Mouse (Mus musculus): Measurements from ENCODE around the gene Cntnap4. TPM values are rescaled to one million over a fixed set of nuclear protein-coding genes. Genes with fewer than 3 reads are reported as not detected.

The Cntnap4 gene
- 0.21 and 0.23 TPM in 2 replicates for polyA plus RNA-seq (2015; fragmentation: Nextera tagmentation; extraction: Ambion mirVana)

DNA sequence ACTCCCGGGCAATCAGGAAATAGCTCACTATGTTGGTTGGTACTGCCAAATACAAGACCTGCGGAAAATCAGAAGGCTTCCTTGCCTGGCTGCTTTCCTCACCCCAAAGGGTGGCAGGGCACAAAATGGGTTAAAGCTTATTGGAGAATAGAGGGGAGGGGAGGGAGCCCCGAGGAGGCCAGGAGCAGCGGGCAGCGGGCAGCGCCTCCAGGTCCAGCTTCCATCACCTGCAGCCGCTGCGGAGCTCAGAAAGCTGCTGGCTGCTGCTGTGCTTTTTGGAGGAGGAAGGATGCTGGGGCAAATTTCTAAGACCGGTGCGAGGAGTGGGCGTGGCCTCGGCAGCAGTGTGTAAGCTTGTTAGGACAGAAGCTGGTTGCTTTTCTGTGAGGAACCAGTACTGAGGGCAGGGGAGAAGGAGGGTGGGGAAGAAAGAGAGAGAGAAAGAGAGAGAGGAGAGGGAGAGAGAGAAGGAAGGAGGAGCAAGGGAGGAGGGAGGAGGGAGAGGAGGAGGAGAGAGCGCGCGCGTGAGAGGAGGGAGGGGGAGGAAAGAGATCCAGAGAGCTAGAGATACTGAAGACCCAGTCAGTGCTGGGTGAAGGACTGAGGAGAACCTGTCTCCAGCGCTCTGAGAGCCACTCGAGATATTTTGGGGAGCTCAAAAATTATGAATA lies at the start of gene Cntnap4:
TSS of gene Cntnap4 (plus strand) at position 573 of the 671 bp plus-strand sequence.
- no peaks in the 10 kb centered on the region for H3K4me1 ChIP-seq (replicated peaks; ENCODE audit: control insufficient read depth, insufficient read depth)
- ATAC-seq (ENCODE audit: low FRiP score, low TSS enrichment) (no peak), DNase-seq (ENCODE audit: low spot score) (peak; percentile 15)
- H3K4me2 ChIP-seq (replicated peaks; ENCODE audit: low read depth) = peak within 1 kb of the TSS; percentile 35
- H3K9me3 ChIP-seq (ENCODE audit: control insufficient read depth, low read length) = no peaks in the 10 kb centered on the region
- no peak for TF ChIP-seq EP300 (optimal IDR thresholded peaks at IDR 0.05)
- H3K27me3 ChIP-seq (ENCODE audit: control insufficient read depth, insufficient read depth, low read length) = peaks cover 2% of the 10 kb centered on the region; the same call in 1 of the 2 replicates
- no peak within 1 kb of the TSS for H3K27ac ChIP-seq (replicated peaks)
- no peaks in the 10 kb centered on the region for H3K36me3 ChIP-seq (ENCODE audit: control insufficient read depth, insufficient read depth, low read length)
- peak within 1 kb of the TSS; percentile 18 for H3K4me3 ChIP-seq (ENCODE audit: low read depth, low read length)
- H3K9ac ChIP-seq (ENCODE audit: low read length) = no peak within 1 kb of the TSS
- 3% methylated on average over 18 of the region's 18 CpGs for WGBS

DNA sequence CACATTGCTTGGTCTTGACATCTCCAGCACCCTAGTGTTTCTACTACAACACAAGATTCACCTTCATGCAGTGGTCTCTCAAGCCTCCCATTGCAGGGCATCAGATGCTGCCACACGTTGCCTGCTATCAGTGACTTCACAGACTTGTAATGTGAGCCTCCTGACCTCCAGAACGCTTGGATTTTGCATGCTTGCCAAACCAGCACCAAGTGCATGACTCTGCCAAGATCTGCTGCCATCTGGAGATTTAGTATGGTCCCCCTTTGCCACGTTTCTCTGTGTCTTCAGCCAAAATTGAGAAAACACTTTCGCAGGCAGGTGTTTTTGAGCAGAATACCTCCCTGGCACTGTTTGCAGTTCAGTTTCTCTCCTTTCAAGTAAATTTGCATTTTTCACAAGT lies 12.5 kb upstream of the Cntnap4 start:
- no peak for TF ChIP-seq EP300 (optimal IDR thresholded peaks at IDR 0.05)
- no peak for TF ChIP-seq CTCF (IDR thresholded peaks at IDR 0.05; ENCODE audit: low read depth)

DNA sequence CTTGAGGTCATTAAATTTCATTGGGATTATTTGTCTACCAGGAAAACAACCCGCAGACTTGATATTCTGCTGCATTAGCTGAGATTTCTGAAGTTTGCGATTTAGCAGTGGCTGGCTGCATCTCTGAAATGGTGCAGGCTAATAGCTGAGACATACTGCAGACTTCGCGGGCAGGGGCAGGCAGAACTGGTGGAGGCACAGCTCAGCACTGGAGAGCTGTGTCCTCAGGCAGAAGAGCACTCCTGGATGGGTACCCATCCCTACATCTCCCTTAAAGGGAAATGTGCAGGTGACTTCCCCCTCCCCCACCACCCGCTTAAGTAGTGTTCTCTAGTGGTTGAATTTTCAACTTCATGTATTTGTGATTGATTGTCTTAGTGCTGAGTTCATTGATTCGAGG lies 698 bp downstream of the Cntnap4 start:
- 8% methylated on average over 6 of the region's 6 CpGs for WGBS
- H3K27me3 ChIP-seq (ENCODE audit: control insufficient read depth, insufficient read depth, low read length) = peaks cover 2% of the 10 kb centered on the region; the same call in 1 of the 2 replicates

More for the DNA sequence above, 12.5 kb upstream of the Cntnap4 start:
- Histone ChIP-seq H3K4me3 (ENCODE audit: low read depth, low read length) (no peak overlapping the region), H3K27ac (replicated peaks) (no peak overlapping the region), H3K4me1 (replicated peaks; ENCODE audit: control insufficient read depth, insufficient read depth) (no peaks in the 10 kb centered on the region), H3K36me3 (ENCODE audit: control insufficient read depth, insufficient read depth, low read length) (no peaks in the 10 kb centered on the region), H3K4me2 (replicated peaks; ENCODE audit: low read depth) (no peak overlapping the region), H3K9me3 (ENCODE audit: control insufficient read depth, low read length) (no peaks in the 10 kb centered on the region), H3K9ac (ENCODE audit: low read length) (no peak overlapping the region), H3K27me3 (ENCODE audit: control insufficient read depth, insufficient read depth, low read length) (no peaks in the 10 kb centered on the region)
- 38% methylated on average over 4 of the region's 4 CpGs for WGBS
- ATAC-seq (ENCODE audit: low FRiP score, low TSS enrichment) (no peak), DNase-seq (ENCODE audit: low spot score) (no peak)

DNA sequence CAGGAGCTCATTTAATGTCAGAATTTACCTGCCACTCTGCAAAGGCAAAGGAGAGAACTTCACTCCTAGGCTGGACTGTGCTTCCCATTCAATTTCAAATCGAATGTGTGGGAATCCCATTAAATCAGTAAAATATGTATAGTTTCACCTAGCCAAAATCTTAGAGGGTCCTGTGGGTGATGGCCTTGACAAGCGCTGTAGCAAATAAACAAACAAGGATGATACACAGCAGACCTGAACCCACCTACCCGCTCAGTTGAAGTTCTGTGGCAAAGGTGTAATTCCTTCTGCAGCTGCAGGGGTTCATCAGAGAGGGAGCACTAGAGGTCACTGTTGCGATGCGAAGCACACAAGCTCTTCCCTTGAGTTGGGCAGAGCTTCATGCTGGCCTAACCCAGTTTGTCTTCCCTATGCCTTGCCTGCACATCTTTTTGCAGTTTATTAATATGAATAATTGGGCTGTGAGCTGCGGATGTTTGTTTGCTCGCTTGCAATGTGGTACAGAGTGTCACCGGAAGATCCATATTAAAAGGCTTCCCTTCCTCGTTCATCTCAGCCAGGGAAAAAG lies 1.6 kb downstream of the Cntnap4 start:
- H3K36me3 ChIP-seq (ENCODE audit: control insufficient read depth, insufficient read depth, low read length) = no peaks in the 10 kb centered on the region
- H3K9ac ChIP-seq (ENCODE audit: low read length) = no peak overlapping the region
- no peak overlapping the region for H3K27ac ChIP-seq (replicated peaks)
- no peaks in the 10 kb centered on the region for H3K4me1 ChIP-seq (replicated peaks; ENCODE audit: control insufficient read depth, insufficient read depth)
- peaks cover 2% of the 10 kb centered on the region; the same call in 1 of the 2 replicates for H3K27me3 ChIP-seq (ENCODE audit: control insufficient read depth, insufficient read depth, low read length)
- H3K4me2 ChIP-seq (replicated peaks; ENCODE audit: low read depth) = no peak overlapping the region
- TF ChIP-seq CTCF (IDR thresholded peaks at IDR 0.05; ENCODE audit: low read depth) (peak; percentile 84), EP300 (optimal IDR thresholded peaks at IDR 0.05) (no peak)
- DNase-seq (ENCODE audit: low spot score) = peak; percentile 21
- H3K9me3 ChIP-seq (ENCODE audit: control insufficient read depth, low read length) = no peaks in the 10 kb centered on the region
- peak; percentile 47; the same call in 1 of the 2 replicates for ATAC-seq (ENCODE audit: low FRiP score, low TSS enrichment)
- H3K4me3 ChIP-seq (ENCODE audit: low read depth, low read length) = no peak overlapping the region
- WGBS = 16% methylated on average over 9 of the region's 9 CpGs

More for the DNA sequence above, 698 bp downstream of the Cntnap4 start:
- Histone ChIP-seq H3K9me3 (ENCODE audit: control insufficient read depth, low read length) (no peaks in the 10 kb centered on the region), H3K4me2 (replicated peaks; ENCODE audit: low read depth) (no peak overlapping the region), H3K9ac (ENCODE audit: low read length) (no peak overlapping the region), H3K4me3 (ENCODE audit: low read depth, low read length) (no peak overlapping the region), H3K4me1 (replicated peaks; ENCODE audit: control insufficient read depth, insufficient read depth) (no peaks in the 10 kb centered on the region), H3K27ac (replicated peaks) (no peak overlapping the region), H3K36me3 (ENCODE audit: control insufficient read depth, insufficient read depth, low read length) (no peaks in the 10 kb centered on the region)
- TF ChIP-seq CTCF (IDR thresholded peaks at IDR 0.05; ENCODE audit: low read depth) (no peak), EP300 (optimal IDR thresholded peaks at IDR 0.05) (no peak)
- ATAC-seq (ENCODE audit: low FRiP score, low TSS enrichment) = no peak
- no peak for DNase-seq (ENCODE audit: low spot score)

DNA sequence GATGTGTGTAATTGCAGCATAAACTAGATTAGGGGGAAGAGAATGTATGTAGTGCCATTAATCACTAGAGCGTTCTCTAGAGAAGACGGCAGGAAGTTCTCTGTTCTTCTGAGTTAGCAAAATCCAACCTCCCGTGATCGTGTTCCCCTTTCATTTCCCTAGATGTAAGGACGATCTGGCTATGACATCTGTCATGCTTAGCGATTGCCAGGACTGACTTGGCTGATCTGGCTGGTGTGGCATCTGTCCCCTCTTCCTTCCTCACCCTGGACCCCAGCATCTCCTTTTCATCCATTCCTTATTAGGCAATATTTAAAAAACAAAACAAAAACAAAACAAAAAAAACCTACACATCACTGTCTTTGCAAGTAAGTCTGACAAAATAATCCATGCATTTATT lies 11.6 kb downstream of the Cntnap4 start:
- H3K36me3 ChIP-seq (ENCODE audit: control insufficient read depth, insufficient read depth, low read length) = no peaks in the 10 kb centered on the region
- H3K4me2 ChIP-seq (replicated peaks; ENCODE audit: low read depth) = no peak overlapping the region
- H3K9me3 ChIP-seq (ENCODE audit: control insufficient read depth, low read length) = no peaks in the 10 kb centered on the region
- H3K4me3 ChIP-seq (ENCODE audit: low read depth, low read length) = no peak overlapping the region
- TF ChIP-seq EP300 (optimal IDR thresholded peaks at IDR 0.05) (no peak), CTCF (IDR thresholded peaks at IDR 0.05; ENCODE audit: low read depth) (no peak)
- no peak for DNase-seq (ENCODE audit: low spot score)
- no peak for ATAC-seq (ENCODE audit: low FRiP score, low TSS enrichment)
- H3K4me1 ChIP-seq (replicated peaks; ENCODE audit: control insufficient read depth, insufficient read depth) = no peaks in the 10 kb centered on the region
- no peaks in the 10 kb centered on the region for H3K27me3 ChIP-seq (ENCODE audit: control insufficient read depth, insufficient read depth, low read length)
- 36% methylated on average over 6 of the region's 6 CpGs for WGBS
- H3K27ac ChIP-seq (replicated peaks) = no peak overlapping the region
- H3K9ac ChIP-seq (ENCODE audit: low read length) = no peak overlapping the region

DNA sequence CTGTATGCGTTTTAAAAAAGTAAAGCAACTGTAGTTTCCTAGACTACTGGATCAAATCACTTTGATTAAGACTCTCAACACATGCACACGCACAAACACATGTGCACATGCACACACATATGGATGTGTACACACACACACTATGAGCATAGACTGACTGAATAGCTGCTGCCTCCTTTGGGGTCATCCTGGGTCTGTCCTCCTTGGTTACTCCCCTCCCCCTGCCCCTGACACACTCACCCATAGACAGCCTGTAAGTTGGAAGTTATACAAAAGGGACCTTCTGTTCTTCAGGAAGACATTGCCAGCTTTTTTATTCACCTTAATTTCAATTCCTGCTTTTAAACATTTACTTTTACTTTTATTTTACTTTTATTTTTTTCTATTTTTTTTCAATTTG lies 13.6 kb downstream of the Cntnap4 start:
- DNase-seq (ENCODE audit: low spot score) (no peak), ATAC-seq (ENCODE audit: low FRiP score, low TSS enrichment) (no peak)
- WGBS = 90% methylated on average over 2 of the region's 2 CpGs
- Histone ChIP-seq H3K4me2 (replicated peaks; ENCODE audit: low read depth) (no peak overlapping the region), H3K4me1 (replicated peaks; ENCODE audit: control insufficient read depth, insufficient read depth) (no peaks in the 10 kb centered on the region), H3K27ac (replicated peaks) (no peak overlapping the region), H3K27me3 (ENCODE audit: control insufficient read depth, insufficient read depth, low read length) (no peaks in the 10 kb centered on the region), H3K9ac (ENCODE audit: low read length) (no peak overlapping the region), H3K36me3 (ENCODE audit: control insufficient read depth, insufficient read depth, low read length) (no peaks in the 10 kb centered on the region), H3K9me3 (ENCODE audit: control insufficient read depth, low read length) (no peaks in the 10 kb centered on the region), H3K4me3 (ENCODE audit: low read depth, low read length) (no peak overlapping the region)
- no peak for TF ChIP-seq CTCF (IDR thresholded peaks at IDR 0.05; ENCODE audit: low read depth)
- TF ChIP-seq EP300 (optimal IDR thresholded peaks at IDR 0.05) = no peak
